Mouse (Mus musculus) CD8-positive naive resting alpha-beta T cell, adult 2 months (primary cell): ENCODE results near the gene Dbp.
"Not testable (repeated sequence)": the region's sequence is repeated elsewhere in the genome, so short reads cannot be mapped to it uniquely, and the experiment has no call there.

ENCODE experiments used
- DNase-seq, 2 experiments: peaks; one replicate each; pipeline ENCODE4 v3.0.0; 2022; ENCODE audit warnings: low read depth in 2 of 2, low spot score in 2 of 2

Gene Dbp

GRCm38 (mm10) chr7:45704730-45705442, at the start of gene Dbp:
Gene Dbp, plus strand, starts transcription at chr7:45705088.
- peak; percentile 98 to 99 for DNase-seq

- no peak for DNase-seq
Measured at GRCm38 (mm10) chr7:45660746-45661478, 44.0 kb upstream of the Dbp start.

GRCm38 (mm10) chr7:45661702-45662101, 43.2 kb upstream of the Dbp start:
- DNase-seq, result not testable (repeated sequence)

GRCm38 (mm10) chr7:45665303-45666138, 39.4 kb upstream of the Dbp start:
- no peak for DNase-seq

- no peak for DNase-seq
Measured at GRCm38 (mm10) chr7:45666161-45666560, 38.7 kb upstream of the Dbp start, which contains the start of gene Fut2. Gene Fut2, minus strand, starts transcription at chr7:45666394.

DNA sequence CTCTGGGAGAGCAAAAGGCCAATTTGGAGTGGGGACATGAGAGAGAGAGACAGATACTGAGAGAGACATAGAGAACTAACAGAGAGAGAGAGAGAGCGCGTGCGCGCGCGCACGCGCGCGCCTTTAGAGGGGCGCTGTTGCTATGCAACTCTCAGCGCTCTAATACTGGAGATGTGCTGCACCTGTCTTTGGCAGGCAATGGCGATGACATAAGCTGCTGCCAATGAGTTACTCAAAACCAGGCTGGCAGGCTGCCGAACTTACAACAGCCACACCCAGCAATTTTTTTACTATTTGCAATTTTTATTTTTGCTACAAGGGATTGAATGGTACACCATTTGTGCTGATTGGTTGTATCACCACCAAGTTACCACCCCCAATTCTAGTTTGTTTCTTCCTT, 37.1 kb upstream of the Dbp start:
- no peak for DNase-seq

DNA sequence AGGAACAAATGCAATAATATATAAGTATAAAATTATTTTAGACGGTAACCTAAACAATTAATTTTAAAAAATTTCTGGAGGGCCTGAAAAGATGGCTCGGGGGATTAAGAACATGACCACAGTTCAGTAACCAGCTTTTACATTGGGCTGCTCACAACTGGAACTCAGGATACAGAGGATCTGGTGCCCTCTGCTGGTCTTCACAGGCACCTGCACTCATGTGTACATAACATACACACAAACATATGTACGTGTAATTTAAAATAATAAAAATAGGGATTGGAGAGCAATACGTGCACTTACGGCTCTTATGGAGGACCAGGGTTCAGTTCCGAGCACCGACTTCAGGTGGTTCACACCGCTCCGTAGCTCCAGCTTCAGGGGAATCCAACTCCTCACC, 36.0 kb upstream of the Dbp start:
- DNase-seq, result no peak

DNA sequence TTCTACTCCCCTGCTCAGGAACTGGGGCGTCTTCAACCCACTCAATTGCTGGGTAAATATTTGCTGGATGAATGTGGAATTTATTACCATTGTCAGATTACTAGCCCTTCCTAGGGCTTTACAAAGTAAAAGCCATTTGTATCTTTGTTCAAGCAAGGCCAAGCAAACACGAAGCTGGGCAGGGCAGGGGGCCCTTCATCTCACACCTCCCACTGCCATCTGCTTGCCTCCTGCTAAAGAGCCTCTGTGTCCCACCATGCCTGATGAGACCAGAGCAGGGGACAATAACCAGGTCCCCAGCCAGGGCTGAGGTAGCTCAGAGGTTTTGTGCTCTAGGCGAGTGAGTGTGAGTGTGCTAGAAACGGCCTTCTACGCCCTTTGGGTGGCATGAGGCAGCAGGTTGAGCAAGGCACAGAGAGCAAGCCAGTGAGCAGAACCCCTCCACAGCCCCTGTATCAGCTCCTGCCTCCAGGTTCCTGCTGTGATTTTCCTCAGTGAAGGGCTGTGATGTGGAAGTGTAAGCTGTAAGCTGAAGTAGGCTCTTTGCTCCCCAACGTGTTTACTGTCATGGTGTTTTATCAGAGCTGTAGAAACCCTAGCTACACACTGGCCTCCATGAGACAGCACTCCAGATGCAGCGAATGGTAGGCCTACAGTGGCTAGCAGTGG, 27.1 kb upstream of the Dbp start:
- no peak for DNase-seq

DNA sequence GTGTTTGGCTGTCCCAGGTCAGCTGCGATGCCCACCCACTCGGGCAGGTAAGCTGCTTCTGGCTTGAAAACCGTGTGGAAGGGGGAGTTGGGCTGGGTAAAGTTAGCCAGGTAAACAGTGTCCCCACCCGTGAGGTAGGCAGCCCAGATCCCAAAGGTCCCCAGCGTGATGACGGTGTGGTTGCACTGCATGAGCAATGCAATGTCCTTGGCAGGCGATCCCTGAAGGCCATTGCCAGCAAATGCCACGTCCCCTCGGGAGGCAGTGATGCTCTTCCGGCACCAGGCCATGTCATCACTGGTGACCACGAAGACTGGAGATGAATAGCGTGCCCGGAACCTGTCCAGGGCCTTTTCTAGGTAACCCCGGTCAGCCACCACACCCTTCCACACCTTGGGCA, 26.4 kb upstream of the Dbp start:
- DNase-seq, result no peak

- DNase-seq, result no peak
Measured at GRCm38 (mm10) chr7:45679966-45680621, 24.8 kb upstream of the Dbp start.

DNA sequence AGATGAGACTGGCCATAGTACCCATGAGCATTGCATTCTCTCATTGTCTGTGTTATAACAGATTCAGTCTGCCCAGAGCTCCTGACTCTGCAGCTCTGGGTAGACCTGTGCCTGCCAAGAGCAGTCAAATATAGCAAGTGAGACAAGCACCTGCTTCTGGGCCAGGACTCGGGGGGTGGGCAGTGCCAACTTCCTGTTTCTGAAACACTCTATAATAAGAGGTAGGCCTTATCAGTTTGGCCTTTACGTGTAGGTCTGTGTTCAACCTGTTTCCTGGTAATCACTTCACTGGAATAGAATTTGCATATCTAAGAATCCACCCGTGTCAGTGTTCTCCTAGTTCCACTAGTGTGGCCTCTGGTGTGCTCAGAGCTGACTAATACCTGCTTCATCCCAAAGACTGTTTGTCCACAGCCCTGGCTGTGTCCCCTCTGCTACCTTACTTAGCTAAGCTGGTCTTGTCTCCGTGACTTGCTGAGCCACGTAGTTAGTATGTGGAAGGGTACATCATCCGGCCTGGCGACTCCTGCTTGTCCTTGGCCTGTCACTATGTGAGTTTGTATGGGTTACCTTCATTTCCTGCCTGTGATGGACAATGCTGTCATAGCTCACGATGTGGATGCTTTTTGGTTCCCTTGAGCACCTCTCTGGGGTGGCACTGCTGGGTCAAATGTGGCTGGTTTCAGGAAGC, 23.7 kb upstream of the Dbp start:
- no peak for DNase-seq

GRCm38 (mm10) chr7:45682144-45683126, 22.5 kb upstream of the Dbp start:
- peak; percentile 69 to 79 for DNase-seq

- DNase-seq, result peak in 1 of 2 experiments; percentile 30
Measured at GRCm38 (mm10) chr7:45683396-45684050, 21.4 kb upstream of the Dbp start, which contains the start of gene Ntn5. Gene Ntn5, plus strand, starts transcription at chr7:45684022.

GRCm38 (mm10) chr7:45685811-45686210, 19.1 kb upstream of the Dbp start:
- DNase-seq, result no peak

DNA sequence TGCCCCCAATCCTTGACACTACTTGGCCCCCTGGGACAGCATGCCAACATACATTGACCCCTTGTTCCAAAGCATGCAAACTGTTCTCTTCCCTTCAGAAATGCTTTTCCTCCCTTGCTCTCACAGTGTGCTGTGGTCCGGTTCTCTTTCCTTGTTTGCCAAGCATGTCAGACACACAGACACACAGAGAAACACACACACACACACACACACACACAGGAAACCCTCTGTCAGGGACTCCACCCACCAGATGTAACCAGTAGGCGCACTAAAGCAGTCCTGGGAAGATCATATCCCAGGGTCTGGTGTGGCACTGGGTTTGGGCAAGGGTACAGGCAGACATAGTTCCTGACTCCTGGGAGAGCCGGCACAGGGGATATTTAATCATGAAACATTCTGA, 18.0 kb upstream of the Dbp start:
- DNase-seq, result no peak

DNA sequence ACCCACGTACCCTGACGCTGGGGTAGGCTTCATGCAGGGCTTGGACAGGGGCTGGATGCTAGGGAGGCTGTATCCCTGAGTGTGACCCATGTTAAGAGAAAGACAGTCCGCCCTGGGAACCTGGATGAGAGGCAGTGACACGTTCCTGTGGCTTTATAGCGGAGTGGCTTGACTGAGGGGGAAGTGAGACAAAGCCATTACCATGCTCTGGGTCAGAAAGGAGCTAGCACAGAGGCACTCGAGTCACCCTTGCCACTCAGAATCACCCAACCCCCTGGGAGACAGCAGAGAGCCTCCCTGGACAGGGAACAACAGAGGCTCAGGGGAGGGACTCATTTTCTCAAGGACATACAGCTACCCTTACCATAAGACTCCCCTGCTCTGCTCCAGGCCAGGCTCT, 15.8 kb upstream of the Dbp start:
- no peak for DNase-seq

DNA sequence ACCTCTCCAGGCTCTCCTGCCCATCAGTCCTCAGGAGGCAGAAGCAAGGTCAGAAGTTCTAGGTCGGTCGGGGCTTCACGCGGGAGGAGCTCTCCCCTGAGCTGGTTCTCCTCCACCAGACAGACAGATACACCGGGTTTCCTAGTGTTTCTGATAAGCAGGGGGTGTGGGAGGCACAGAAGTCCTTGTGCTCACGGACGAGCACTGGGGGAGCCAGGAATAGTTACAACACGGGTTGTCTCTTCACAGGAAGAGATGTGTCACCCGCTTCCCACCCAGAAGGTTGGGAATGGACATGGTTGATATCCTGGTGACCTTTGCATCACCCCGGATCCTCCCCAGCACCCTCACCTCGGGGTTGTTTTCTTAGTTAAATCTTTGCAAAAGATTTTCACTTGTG, 15.1 kb upstream of the Dbp start:
- DNase-seq, result no peak

DNA sequence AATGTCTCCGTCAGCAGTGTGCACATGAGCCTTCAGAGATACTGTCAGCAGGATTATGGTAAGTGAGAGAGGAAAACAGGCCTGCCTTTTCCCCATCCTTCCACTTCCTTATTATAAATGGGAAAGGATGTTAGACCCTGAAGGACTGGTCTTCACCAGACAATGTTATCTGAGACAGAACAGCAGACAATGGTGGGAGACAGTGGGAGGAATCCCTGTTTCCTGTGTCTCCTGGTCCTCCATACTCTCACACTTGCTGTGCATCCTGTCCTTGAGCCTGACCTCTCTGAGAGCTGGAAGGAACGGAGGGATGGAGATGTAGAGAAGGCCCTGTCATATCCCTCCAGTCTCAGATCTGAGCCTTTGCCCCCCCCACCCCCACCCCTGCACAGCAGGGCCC, 12.5 kb upstream of the Dbp start:
- no peak for DNase-seq
